Mouse (Mus musculus) erythroblast, embryonic 14.5 days (primary cell): ENCODE data around the gene AF067063. TPM values are rescaled to one million over a fixed set of nuclear protein-coding genes. Genes with fewer than 3 reads are reported as not detected.

Experiments
- H3K27me3 ChIP-seq: 2 replicates; pipeline ENCODE4 v1.6.1; 2012; ENCODE audit warnings: inconsistent platforms; ENCODE audit not compliant: control insufficient read depth
- H3K36me3 ChIP-seq: 2 replicates; pipeline ENCODE4 v1.6.1; 2012; ENCODE audit warnings: mild to moderate bottlenecking, inconsistent platforms; ENCODE audit not compliant: control insufficient read depth
- H3K4me1 ChIP-seq: 2 replicates; pipeline ENCODE4 v1.6.1; 2012; ENCODE audit warnings: inconsistent platforms; ENCODE audit not compliant: control insufficient read depth
- H3K4me3 ChIP-seq: replicated peaks from 2 replicates; pipeline ENCODE3; 2012; ENCODE audit warnings: moderate library complexity, mild to moderate bottlenecking, inconsistent platforms
- H3K9me3 ChIP-seq: 2 replicates; pipeline ENCODE4 v1.6.1; 2012; ENCODE audit warnings: low read length, inconsistent platforms, mixed read lengths; ENCODE audit not compliant: control insufficient read depth
- GATA1 ChIP-seq: IDR thresholded peaks from 2 replicates; pipeline ENCODE4 v1.6.1; 2012; ENCODE audit warnings: low read length, inconsistent platforms, mixed read lengths
- TAL1 ChIP-seq: IDR thresholded peaks from 3 replicates; pipeline ENCODE4 v1.6.1; 2012; ENCODE audit warnings: low read length, inconsistent platforms, mixed read lengths
- polyA plus RNA-seq: library from polyadenylated mRNA; stranded (reverse); fragments of >175 nt; gene quantifications from 2 replicates; pipeline ENCODE4 v1.2.3, GENCODE M21; 2012

The AF067063 gene
- polyA plus RNA-seq, 1 experiment = not detected

DNA sequence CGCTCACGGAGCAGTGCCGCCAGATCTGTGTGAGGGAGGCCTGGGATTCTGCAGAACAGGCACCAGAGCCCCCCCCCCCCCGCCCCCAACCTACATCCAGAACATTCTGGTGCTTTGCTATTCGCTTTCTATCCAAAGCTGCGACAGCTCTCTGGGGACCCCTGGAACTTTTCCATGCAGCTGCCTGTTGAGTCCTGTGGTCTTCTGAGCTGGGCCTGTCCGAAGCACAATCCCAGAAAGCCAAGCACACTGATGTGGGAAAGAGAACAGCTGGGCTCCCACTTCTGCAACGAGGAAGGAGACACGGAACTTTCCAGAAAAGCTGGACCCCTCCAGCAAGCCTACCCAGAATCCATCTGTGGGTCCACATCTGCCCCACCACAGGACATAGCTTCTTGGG lies 20.0 kb downstream of the AF067063 start:
- H3K4me3 ChIP-seq = no peak overlapping the region
- H3K4me1 ChIP-seq = no peaks in the 10 kb centered on the region
- H3K27me3 ChIP-seq = no peaks in the 10 kb centered on the region
- TF ChIP-seq TAL1 = no peak
- no peaks in the 10 kb centered on the region for H3K9me3 ChIP-seq
- no peaks in the 10 kb centered on the region for H3K36me3 ChIP-seq

DNA sequence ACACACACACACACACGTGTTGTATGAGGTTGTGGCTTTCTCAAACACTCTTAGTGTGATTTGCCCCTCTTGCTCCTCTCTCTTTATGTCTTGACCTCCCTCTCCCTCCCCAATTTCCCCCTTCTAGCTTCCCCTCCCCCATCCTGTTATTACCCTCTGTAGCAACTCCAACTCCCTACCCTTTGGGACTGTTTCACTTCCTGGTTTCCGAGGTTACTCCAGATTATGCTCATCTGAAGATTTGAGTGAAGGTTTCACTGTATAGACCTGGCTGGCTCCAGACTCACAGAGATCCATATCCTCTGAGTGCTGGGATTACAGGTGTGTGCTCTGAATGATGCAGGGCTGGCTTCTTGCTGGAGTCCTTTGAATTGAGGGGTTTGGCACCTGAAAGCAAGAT lies 21.1 kb downstream of the AF067063 start:
- Histone ChIP-seq H3K9me3 (no peaks in the 10 kb centered on the region), H3K4me1 (no peaks in the 10 kb centered on the region)
- TF ChIP-seq GATA1 = no peak
- no peak for TF ChIP-seq TAL1

GRCm38 (mm10) chr13:119797656-119798055 lies 32.4 kb downstream of the AF067063 start:
- Histone ChIP-seq H3K4me3 (no peak overlapping the region), H3K9me3 (peaks cover 2% of the 10 kb centered on the region; the same call in 1 of the 2 replicates), H3K4me1 (peaks cover 2% of the 10 kb centered on the region; the same call in 1 of the 2 replicates), H3K36me3 (no peaks in the 10 kb centered on the region), H3K27me3 (no peaks in the 10 kb centered on the region)
- TF ChIP-seq TAL1 = no peak
- TF ChIP-seq GATA1 = no peak

More for the DNA sequence above, 21.1 kb downstream of the AF067063 start:
- no peaks in the 10 kb centered on the region for H3K36me3 ChIP-seq
- no peaks in the 10 kb centered on the region for H3K27me3 ChIP-seq
- H3K4me3 ChIP-seq = no peak overlapping the region

GRCm38 (mm10) chr13:119792791-119793404 lies 37.1 kb downstream of the AF067063 start:
- TF ChIP-seq TAL1 (no peak), GATA1 (no peak)
- Histone ChIP-seq H3K4me1 (peaks cover 30% of the 10 kb centered on the region), H3K27me3 (no peaks in the 10 kb centered on the region), H3K9me3 (no peaks in the 10 kb centered on the region), H3K4me3 (no peak overlapping the region), H3K36me3 (peaks cover 14% of the 10 kb centered on the region)

DNA sequence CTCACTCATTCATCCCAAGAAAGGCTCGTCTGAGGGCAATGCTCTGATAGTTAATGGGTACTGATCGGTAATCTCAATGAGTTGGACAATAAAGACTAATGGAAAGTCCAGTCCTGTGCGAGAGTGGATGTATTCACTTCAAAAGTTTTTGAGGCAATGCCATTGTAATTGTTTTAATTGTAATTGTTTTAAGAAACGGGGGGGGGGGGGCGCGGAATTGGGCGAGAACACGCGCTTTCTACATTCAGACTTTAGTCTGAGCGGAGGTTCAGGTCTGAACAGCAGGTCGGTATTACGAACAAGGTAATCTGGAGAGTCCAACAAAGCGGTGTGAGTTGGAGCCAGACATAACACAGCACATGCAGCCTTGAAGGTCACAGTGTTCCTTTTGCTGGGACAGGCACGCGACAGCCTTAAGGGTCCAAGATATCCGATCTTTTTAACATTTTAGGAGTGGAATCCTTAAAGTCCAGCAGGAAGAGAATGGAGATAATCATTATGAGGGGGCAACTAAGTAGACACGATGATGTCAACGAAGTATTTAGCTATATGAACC lies 38.4 kb downstream of the AF067063 start:
- Histone ChIP-seq H3K4me1 (peaks cover 32% of the 10 kb centered on the region), H3K4me3 (peak overlapping the region; percentile 96), H3K27me3 (no peaks in the 10 kb centered on the region), H3K36me3 (peaks cover 23% of the 10 kb centered on the region), H3K9me3 (no peaks in the 10 kb centered on the region)
- TF ChIP-seq GATA1 (no peak), TAL1 (no peak)

DNA sequence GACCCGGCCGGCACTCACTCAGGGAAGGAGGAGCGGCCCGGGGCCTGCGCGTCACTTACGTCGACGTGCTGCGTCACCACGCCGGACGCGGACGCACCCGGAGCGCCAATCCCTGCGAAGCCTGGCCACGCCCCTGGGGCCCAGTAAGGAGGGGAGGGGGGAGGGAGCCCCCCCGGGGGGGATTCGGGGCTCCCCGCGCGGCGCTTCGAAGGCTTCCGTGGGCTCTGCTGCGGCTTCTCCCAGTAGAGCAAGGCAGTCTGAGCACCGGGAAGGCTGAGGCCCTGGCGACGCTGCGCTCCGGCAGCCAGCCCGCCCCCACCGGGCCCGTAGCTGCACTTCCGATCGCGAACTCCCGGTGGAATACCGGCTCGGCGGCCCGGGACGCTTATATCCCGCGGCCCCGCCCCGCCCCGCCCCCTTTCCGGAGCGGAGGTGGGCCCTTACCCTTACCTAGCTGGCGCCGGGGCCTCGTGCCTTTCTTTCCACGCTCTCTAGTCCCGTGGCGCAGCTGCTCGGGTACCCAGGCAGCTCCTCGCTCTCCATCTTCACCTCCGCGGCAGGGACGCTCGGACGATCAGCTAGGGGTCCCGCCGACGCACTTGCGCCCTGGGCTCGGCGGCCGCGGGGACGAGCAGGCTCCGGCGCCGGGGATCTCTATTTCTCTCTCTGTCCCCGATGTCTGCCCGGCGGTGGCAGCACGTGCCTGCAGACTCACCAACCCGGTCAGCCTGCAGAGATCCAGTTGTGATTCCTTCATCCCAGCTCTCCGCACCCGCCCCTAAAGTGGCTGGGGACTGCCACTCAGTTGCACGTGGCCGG lies 39.0 kb downstream of the AF067063 start, which contains the start of gene Zfp131:
TSS of gene Zfp131 (minus strand) at position 129 of the 819 bp plus-strand sequence.
- peaks cover 33% of the 10 kb centered on the region for H3K4me1 ChIP-seq
- H3K36me3 ChIP-seq = peaks cover 29% of the 10 kb centered on the region
- no peaks in the 10 kb centered on the region for H3K27me3 ChIP-seq
- H3K4me3 ChIP-seq = peak within 1 kb of the TSS; percentile 96
- H3K9me3 ChIP-seq = no peaks in the 10 kb centered on the region
- TF ChIP-seq TAL1 = no peak
- no peak for TF ChIP-seq GATA1

GRCm38 (mm10) chr13:119789851-119790717 lies 39.9 kb downstream of the AF067063 start:
- Histone ChIP-seq H3K36me3 (peaks cover 37% of the 10 kb centered on the region), H3K4me1 (peaks cover 33% of the 10 kb centered on the region), H3K9me3 (no peaks in the 10 kb centered on the region), H3K4me3 (peak overlapping the region; percentile 96), H3K27me3 (no peaks in the 10 kb centered on the region)
- TF ChIP-seq GATA1 (no peak), TAL1 (no peak)

DNA sequence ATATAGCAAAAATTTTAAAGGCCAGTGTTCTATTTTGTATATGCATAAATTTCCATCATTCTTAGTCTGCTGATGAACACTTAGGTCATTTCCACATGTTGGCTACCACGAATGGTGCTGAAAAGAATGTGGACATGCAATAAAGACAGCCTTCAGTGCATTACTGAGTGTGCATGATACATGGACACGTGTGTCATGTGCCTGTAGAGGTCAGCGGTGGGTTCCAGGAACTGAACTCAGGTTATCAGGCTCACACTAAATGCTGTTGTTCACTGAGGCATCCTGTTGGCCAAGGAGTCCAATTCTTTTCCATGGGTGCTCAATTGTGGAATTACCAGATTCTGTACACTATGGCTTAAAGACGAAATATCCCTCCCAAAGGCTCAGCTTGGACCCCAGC lies 46.4 kb downstream of the AF067063 start:
- H3K27me3 ChIP-seq = no peaks in the 10 kb centered on the region
- peaks cover 6% of the 10 kb centered on the region for H3K4me1 ChIP-seq
- no peaks in the 10 kb centered on the region for H3K9me3 ChIP-seq
- no peak for TF ChIP-seq TAL1
- H3K36me3 ChIP-seq = peaks cover 91% of the 10 kb centered on the region
- H3K4me3 ChIP-seq = no peak overlapping the region

Other genes starting within 250 kb of the AF067063 start
- gene Ccl28, start 206.4 kb downstream of the AF067063 start, polyA plus RNA-seq = not detected in 2 replicates
- 0.04 and 0.14 TPM in 2 replicates for gene Hmgcs1, start 139.8 kb downstream of the AF067063 start, polyA plus RNA-seq
- 0.01 TPM in 1 of 2 replicates, not detected in the other for gene Nim1k, start 74.3 kb downstream of the AF067063 start, polyA plus RNA-seq
- 0.57 and 1.3 TPM in 2 replicates for gene Zfp131, start 39.3 kb downstream of the AF067063 start, polyA plus RNA-seq
- gene D13Ertd608e, start 5.8 kb upstream of the AF067063 start, polyA plus RNA-seq = not detected in 2 replicates
- gene Tcstv1, start 64.6 kb upstream of the AF067063 start, polyA plus RNA-seq = not detected in 2 replicates
- gene Gm21761, start 99.1 kb upstream of the AF067063 start, polyA plus RNA-seq = not detected in 2 replicates
- not detected in 2 replicates for gene B020031M17Rik, start 120.6 kb upstream of the AF067063 start, polyA plus RNA-seq
- gene Gm36079, start 196.8 kb upstream of the AF067063 start, polyA plus RNA-seq = not detected in 2 replicates
- gene Gm21188, start 222.0 kb upstream of the AF067063 start, polyA plus RNA-seq = not detected in 2 replicates